Mouse (Mus musculus): ENCODE data around the gene Gpt2. TPM values are rescaled to one million over a fixed set of nuclear protein-coding genes. Genes with fewer than 3 reads are reported as not detected.

Gpt2 gene
- polyA plus RNA-seq, 1 experiment, result 11.3 TPM

- WGBS, result 11% methylated on average over 14 of the region's 14 CpGs
- H3K27me3 ChIP-seq (ENCODE audit: control insufficient read depth, insufficient read depth, low read length), result no peaks in the 10 kb centered on the region
- H3K36me3 ChIP-seq (ENCODE audit: control insufficient read depth, insufficient read depth, low read length), result no peaks in the 10 kb centered on the region
- TF ChIP-seq POLR2A (IDR thresholded peaks at IDR 0.05; ENCODE audit: low read depth, low read length), result no peak
- peak; percentile 84; the same call in 1 of the 2 replicates for TF ChIP-seq CTCF (IDR thresholded peaks at IDR 0.05; ENCODE audit: extremely low read depth, insufficient read length, insufficient replicate concordance, low read depth, low read length)
- no peaks in the 10 kb centered on the region for H3K4me1 ChIP-seq (ENCODE audit: control insufficient read depth, insufficient read depth, insufficient read length, low read length)
- H3K4me3 ChIP-seq (ENCODE audit: low read depth, low read length), result no peak overlapping the region
- H3K27ac ChIP-seq (ENCODE audit: insufficient read depth, low read depth, low read length), result no peak overlapping the region
Observed at GRCm38 (mm10) chr8:85456536-85456935, 35.8 kb upstream of the Gpt2 start.

GRCm38 (mm10) chr8:85459582-85459981, 32.8 kb upstream of the Gpt2 start:
- H3K4me1 ChIP-seq (ENCODE audit: control insufficient read depth, insufficient read depth, insufficient read length, low read length), result peaks cover 4% of the 10 kb centered on the region; the same call in 1 of the 2 replicates
- WGBS, result 63% methylated on average over 3 of the region's 3 CpGs
- no peaks in the 10 kb centered on the region for H3K27me3 ChIP-seq (ENCODE audit: control insufficient read depth, insufficient read depth, low read length)
- no peak overlapping the region for H3K4me3 ChIP-seq (ENCODE audit: low read depth, low read length)
- TF ChIP-seq POLR2A (IDR thresholded peaks at IDR 0.05; ENCODE audit: low read depth, low read length), result no peak
- TF ChIP-seq CTCF (IDR thresholded peaks at IDR 0.05; ENCODE audit: extremely low read depth, insufficient read length, insufficient replicate concordance, low read depth, low read length), result no peak
- H3K27ac ChIP-seq (ENCODE audit: insufficient read depth, low read depth, low read length), result no peak overlapping the region
- H3K36me3 ChIP-seq (ENCODE audit: control insufficient read depth, insufficient read depth, low read length), result no peaks in the 10 kb centered on the region

- Histone ChIP-seq H3K4me1 (ENCODE audit: control insufficient read depth, insufficient read depth, insufficient read length, low read length) (peaks cover 4% of the 10 kb centered on the region; the same call in 1 of the 2 replicates), H3K4me3 (ENCODE audit: low read depth, low read length) (no peak overlapping the region), H3K27me3 (ENCODE audit: control insufficient read depth, insufficient read depth, low read length) (no peaks in the 10 kb centered on the region), H3K36me3 (ENCODE audit: control insufficient read depth, insufficient read depth, low read length) (no peaks in the 10 kb centered on the region), H3K27ac (ENCODE audit: insufficient read depth, low read depth, low read length) (no peak overlapping the region)
- 63% methylated on average over 5 of the region's 5 CpGs for WGBS
- TF ChIP-seq CTCF (IDR thresholded peaks at IDR 0.05; ENCODE audit: extremely low read depth, insufficient read length, insufficient replicate concordance, low read depth, low read length) (no peak), POLR2A (IDR thresholded peaks at IDR 0.05; ENCODE audit: low read depth, low read length) (no peak)
Observed at GRCm38 (mm10) chr8:85460804-85461203, 31.6 kb upstream of the Gpt2 start.

GRCm38 (mm10) chr8:85461377-85461776, 31.0 kb upstream of the Gpt2 start:
- H3K27ac ChIP-seq (ENCODE audit: insufficient read depth, low read depth, low read length), result no peak overlapping the region
- H3K36me3 ChIP-seq (ENCODE audit: control insufficient read depth, insufficient read depth, low read length), result no peaks in the 10 kb centered on the region
- no peak; the same call in 1 of the 2 replicates for TF ChIP-seq CTCF (IDR thresholded peaks at IDR 0.05; ENCODE audit: extremely low read depth, insufficient read length, insufficient replicate concordance, low read depth, low read length)
- no peak for TF ChIP-seq POLR2A (IDR thresholded peaks at IDR 0.05; ENCODE audit: low read depth, low read length)
- WGBS, result 90% methylated on average over 3 of the region's 3 CpGs
- H3K4me3 ChIP-seq (ENCODE audit: low read depth, low read length), result no peak overlapping the region
- H3K27me3 ChIP-seq (ENCODE audit: control insufficient read depth, insufficient read depth, low read length), result no peaks in the 10 kb centered on the region
- peaks cover 4% of the 10 kb centered on the region; the same call in 1 of the 2 replicates for H3K4me1 ChIP-seq (ENCODE audit: control insufficient read depth, insufficient read depth, insufficient read length, low read length)

GRCm38 (mm10) chr8:85462441-85462840, 29.9 kb upstream of the Gpt2 start:
- Histone ChIP-seq H3K27ac (ENCODE audit: insufficient read depth, low read depth, low read length) (no peak overlapping the region), H3K27me3 (ENCODE audit: control insufficient read depth, insufficient read depth, low read length) (no peaks in the 10 kb centered on the region), H3K4me1 (ENCODE audit: control insufficient read depth, insufficient read depth, insufficient read length, low read length) (peaks cover 4% of the 10 kb centered on the region; the same call in 1 of the 2 replicates), H3K4me3 (ENCODE audit: low read depth, low read length) (no peak overlapping the region), H3K36me3 (ENCODE audit: control insufficient read depth, insufficient read depth, low read length) (no peaks in the 10 kb centered on the region)
- WGBS, result 62% methylated on average over 1 of the region's 1 CpGs
- TF ChIP-seq POLR2A (IDR thresholded peaks at IDR 0.05; ENCODE audit: low read depth, low read length) (no peak), CTCF (IDR thresholded peaks at IDR 0.05; ENCODE audit: extremely low read depth, insufficient read length, insufficient replicate concordance, low read depth, low read length) (no peak)

GRCm38 (mm10) chr8:85464316-85464715, 28.1 kb upstream of the Gpt2 start:
- Histone ChIP-seq H3K27me3 (ENCODE audit: control insufficient read depth, insufficient read depth, low read length) (no peaks in the 10 kb centered on the region), H3K4me1 (ENCODE audit: control insufficient read depth, insufficient read depth, insufficient read length, low read length) (peaks cover 4% of the 10 kb centered on the region; the same call in 1 of the 2 replicates), H3K27ac (ENCODE audit: insufficient read depth, low read depth, low read length) (no peak overlapping the region), H3K36me3 (ENCODE audit: control insufficient read depth, insufficient read depth, low read length) (no peaks in the 10 kb centered on the region), H3K4me3 (ENCODE audit: low read depth, low read length) (no peak overlapping the region)
- TF ChIP-seq POLR2A (IDR thresholded peaks at IDR 0.05; ENCODE audit: low read depth, low read length) (no peak), CTCF (IDR thresholded peaks at IDR 0.05; ENCODE audit: extremely low read depth, insufficient read length, insufficient replicate concordance, low read depth, low read length) (no peak)

- Histone ChIP-seq H3K4me3 (ENCODE audit: low read depth, low read length) (no peak overlapping the region), H3K27ac (ENCODE audit: insufficient read depth, low read depth, low read length) (no peak overlapping the region), H3K27me3 (ENCODE audit: control insufficient read depth, insufficient read depth, low read length) (no peaks in the 10 kb centered on the region), H3K36me3 (ENCODE audit: control insufficient read depth, insufficient read depth, low read length) (no peaks in the 10 kb centered on the region), H3K4me1 (ENCODE audit: control insufficient read depth, insufficient read depth, insufficient read length, low read length) (peaks cover 4% of the 10 kb centered on the region; the same call in 1 of the 2 replicates)
- 82% methylated on average over 4 of the region's 4 CpGs for WGBS
- TF ChIP-seq POLR2A (IDR thresholded peaks at IDR 0.05; ENCODE audit: low read depth, low read length) (no peak), CTCF (IDR thresholded peaks at IDR 0.05; ENCODE audit: extremely low read depth, insufficient read length, insufficient replicate concordance, low read depth, low read length) (no peak)
Observed at GRCm38 (mm10) chr8:85466056-85466455, 26.3 kb upstream of the Gpt2 start.

Measured in small intestine, adult 2 months (tissue).